Mouse (Mus musculus) lung, postnatal 25 days (tissue): ENCODE measurements around the gene Ttll6.

Experiments
- DNase-seq: peaks from one replicate; pipeline ENCODE4 v3.0.0; 2022; ENCODE audit warnings: low spot score

Ttll6 gene

DNA sequence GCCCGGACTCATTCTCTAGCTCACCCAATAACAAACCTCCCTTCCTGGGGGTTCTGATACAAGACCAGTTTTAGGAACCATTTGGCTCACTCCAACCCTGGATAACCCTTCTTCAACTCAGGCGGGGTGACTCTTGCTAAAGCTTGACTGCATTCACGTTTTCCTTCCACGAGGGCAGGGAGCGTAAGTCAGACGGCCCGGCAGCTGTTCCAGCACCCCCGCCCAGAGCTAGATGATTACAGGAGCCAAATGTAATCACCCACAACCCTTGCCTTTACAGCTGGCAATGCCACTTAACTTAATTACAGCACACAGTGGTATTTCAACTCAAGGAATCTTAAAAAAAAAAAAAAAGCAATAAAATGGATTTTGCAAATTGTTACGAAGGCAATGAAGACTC is 34.5 kb downstream of the Ttll6 start:
- no peak for DNase-seq

DNA sequence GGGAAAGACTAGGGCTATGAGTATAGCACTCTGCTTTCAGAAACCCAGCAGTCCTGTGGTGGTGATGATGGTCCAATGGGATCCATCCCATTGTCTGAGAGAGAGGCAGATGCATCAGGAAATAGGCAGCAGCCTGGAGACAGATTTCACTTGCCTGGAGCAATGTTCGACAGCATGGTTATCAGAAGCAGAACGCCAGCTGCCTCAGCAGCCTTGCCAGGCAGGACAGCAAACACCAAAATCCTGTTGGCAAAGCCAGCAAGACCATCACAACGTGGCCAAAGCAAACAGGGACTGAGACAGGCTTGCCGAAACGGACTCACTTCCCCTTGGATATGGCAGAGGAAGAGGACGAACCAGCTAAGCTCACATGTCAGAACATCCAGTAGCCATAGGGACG is 35.4 kb downstream of the Ttll6 start:
- no peak for DNase-seq

DNA sequence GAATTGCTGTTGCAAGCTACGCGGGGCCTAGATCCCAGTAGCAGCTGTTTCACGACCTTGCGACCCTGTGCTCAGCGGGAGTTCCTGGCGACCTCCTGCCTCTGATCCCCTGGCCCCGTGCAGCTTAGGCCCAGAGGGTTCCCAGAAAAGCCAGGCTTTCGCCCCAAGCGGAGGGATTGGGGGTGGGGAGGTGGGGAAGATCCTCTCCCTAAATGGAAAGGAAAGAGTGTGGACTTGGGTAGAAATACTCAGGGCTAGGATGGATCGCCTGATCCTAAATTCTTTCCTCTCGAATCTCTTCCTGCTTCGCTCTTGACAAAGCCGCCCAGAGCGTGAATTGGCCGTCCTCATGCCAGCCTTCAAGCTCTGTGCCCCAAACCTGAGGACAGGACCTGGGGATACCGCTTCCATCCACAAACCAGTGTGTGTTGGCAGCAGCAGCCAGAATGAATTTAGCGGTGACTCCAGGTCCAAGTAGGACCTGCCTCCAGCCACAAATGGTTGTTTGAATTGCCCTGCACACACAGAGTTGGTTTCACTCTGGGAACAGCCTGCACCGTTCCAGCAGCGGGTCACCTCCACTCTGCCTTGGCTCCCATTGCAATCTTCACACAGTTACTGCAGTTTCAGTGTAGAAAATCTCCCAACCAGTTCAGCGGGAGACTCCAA is 37.3 kb downstream of the Ttll6 start:
- no peak for DNase-seq

DNA sequence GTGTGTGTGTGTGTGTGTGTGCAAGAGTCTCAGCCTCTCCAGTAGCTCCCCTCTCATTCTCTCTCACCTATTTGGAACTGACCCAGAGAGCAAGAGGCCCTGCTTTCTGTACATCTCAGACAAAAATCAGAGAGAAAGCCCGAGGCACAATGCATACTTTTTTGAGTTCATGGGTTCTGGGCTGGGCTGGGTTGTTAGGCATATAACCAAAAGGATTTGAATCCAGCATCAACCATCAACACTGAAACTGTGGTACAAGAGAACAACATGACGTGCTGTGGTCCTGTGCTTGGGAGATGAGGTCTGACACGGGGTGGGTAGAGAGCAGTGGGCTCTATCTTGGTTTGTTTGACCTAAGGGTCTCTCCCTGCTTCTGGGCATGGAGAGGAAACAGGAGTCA is 38.0 kb downstream of the Ttll6 start:
- DNase-seq = no peak

DNA sequence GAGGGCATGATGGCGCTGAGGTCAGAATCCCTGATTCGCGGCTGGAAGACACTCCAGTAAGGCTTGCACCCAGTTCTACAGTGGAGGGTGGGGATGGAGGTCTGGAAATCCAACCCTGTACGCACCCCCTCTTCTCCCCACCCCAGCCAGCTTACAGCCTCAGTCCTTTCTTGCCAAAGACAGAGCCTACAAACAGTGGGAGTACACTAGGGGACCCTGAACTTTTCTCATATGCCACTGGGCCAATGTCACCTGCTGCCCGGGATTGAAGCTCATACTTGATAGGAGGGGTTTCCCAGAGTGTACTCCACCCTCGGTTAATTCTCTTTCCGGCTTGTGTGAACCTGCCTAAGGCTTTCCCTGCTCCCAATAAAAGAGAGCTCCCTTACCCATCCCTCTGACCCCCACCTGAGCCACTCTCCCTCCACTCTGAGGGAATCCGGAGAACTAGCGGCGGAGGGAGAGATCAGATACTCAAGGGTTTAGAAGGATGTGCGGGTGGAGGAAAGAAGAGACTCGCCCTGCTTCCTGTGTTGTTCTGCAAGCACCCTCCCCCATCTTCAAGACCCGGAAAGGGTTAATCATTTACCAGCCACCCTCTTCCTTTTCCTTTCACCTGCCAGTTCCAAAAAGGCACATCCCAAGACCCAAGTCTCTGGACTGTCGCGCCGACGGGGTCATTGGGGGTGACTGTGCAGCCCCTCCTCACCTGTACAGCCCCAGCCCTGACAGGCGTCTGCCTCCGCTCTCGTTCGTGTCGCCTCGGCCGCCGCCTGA is 39.1 kb downstream of the Ttll6 start:
- no peak for DNase-seq

DNA sequence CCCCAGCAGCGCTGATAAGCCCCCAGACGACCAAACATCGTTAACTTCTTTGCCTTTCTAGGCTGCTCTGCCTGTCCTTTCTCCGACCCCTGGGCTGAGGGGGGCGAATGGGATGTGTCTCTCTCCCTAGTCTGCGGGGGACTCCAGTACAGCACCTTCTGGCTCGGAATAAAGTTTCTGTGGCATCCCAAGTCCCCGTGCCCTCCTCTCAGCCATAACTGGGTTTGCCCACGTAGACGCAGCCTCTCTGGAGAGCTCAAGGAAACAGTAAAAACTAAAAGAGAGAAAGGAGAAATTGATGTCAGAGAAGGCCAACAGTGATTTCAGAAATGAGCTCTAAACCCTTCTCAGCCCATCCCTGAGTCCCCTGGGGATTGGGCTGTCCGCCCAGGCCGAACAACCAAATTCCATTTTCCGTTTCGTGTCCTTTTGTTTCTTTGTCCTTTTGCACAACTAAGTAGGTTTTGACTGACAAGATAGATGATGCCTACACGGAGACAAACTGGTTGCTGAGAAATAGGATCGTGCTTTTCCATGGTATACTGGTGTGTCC is 39.8 kb downstream of the Ttll6 start:
- DNase-seq = no peak

DNA sequence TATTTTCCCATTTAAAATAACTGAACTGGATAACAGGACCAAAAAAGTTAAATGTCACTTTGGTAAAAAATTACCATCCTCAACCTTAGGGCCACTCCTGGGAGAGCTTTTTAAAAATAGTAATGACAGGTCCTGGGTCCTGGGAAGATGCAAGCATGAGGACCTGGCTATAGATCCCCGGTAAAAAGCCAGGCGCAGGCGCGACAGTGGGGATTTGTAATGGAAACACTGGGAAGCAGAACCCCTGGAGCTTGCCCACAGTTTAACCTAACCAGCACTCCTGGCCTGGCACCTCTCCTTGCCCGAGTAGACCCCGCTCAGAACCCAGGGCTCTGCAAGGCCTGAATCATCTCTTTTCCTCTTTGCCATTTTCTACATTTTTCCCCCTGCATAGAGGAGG is 41.3 kb downstream of the Ttll6 start:
- no peak for DNase-seq

DNA sequence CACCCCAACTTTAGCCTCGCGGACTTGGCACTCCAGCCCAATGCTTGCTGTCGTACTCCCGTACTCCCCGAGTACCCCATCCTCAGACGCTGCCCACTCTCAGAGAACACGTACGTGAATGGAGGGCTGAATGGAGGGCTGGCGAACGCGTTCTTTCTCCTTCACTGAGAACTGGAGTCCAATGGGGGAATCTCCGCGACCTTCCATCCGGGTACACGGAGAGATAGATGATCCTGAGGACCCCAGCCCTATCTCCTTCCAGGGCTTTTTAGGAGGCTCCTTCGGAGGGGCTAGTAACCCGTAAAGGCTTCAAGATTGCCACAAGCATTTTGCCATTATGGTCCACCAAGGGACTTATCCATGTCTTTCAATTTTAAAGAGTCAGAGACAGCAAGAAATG is 41.9 kb downstream of the Ttll6 start:
- DNase-seq = no peak

DNA sequence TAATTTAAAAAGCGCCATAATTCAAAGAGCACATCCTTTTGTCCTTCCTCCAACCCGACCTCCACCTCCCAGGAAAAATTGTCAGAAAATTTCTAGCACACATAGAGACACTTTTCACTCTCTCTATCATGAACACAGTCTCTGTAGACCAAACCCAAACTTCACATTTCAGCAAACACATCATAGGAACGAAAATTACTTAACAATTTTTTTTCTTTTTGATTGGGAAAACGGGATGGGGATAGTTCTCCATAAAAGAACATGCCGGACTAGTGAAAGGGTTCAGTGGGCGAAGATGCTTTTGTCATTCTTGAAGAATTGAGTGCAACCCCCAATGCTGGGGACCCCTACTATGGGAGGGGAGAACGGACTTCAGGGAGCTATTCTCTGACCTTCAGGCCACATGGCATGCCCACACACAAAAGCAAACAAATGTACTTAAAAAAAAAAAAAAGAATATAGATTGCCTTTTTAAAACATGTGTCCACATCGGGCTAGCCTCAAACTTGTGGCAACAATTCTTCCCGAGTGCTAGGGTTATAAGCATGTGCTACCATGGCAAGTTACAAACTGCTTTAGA is 42.5 kb downstream of the Ttll6 start:
- no peak for DNase-seq

DNA sequence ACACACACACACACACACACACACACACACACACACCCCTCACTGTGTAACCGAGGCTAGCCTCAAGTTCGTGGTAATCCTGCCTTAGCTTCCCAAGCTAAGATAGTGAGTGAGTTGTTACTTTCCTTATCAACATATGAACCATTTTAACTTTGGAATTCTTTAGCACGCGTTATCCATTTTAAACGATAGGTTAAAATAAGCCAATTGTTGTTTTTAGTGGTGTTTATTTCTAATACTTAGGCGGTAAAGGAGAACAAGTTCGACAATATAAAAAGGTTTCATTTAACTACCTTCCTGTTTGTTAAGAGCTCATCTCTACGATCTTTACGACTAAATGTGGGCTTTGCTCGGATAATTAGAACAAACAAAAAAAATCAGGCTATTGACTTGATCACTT is 43.3 kb downstream of the Ttll6 start:
- no peak for DNase-seq

DNA sequence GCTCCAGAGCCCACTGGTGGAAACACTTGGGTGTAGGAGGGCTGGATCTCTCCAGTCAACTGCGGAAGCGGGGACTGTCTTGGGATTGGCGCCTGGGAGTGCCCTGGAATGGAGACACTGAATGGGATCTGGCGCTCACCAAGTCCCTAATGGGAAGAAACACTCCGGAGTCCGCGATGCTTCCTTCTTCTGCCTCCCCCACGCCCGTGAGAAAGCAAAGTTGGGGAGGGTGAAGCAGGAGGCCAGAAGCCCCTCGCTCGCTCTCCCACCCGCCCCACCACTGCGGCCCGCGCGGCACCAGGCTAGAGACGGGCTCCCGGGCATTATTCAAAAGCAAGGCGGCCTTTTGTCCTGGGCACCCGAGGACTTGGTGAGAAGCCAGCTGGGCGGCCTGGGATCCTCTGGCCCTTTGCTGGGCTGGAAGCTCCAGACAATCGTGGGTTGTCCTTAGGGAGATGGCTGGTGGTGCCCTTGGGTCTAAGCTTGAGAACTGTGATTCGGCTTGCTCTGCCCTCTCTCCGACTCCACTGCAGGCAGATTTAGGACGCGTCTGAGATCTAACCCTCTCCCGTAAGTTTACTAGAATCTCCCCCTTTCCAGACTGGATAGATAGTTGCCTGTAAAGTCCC is 44.1 kb downstream of the Ttll6 start:
- DNase-seq = no peak

DNA sequence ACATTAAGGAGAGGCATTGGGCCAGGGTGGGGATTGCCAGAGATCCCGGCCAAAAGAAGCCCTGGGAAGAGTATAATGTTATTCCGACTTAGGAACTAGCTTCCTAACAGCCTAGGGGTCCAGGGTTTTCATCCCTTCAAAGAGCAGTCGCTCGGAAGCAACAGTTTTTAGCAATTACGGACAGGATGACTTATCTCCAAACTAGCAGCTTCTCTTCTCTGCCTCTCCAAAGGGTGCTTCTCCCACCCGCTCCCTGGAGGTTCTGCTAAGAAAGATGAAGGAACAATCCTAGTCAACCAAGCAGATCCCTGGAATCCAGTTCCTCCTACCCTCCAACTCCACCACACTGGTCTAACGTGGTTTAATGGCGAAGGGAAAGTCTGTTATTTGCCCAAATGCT is 44.8 kb downstream of the Ttll6 start:
- no peak for DNase-seq

DNA sequence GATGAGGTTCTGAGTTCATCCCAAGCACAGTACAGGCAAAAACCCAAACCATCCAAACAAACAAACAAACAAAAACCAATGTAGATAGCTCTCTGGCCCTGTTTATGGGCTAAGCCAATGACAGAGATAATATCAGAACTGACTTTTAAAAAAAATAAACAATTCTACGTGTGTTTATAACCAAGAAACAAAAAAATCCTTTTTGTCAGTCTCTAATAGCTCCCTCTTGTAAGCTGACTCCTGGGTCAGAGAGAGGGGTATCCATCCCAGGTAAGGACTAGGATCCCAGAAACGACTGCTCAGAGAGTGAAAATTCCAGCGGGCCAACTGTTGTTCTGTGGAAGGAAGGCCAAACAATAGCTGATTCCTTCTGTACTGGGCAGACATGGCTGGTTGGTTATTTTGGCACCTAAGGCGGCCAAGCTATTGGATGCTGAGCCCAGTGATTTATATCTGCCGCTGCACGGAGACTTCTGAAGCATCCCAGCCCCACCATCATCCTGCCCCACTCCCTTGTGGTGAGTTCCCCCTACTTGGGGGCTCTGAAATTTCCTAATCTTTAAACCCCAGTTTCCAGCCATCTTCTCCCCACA is 45.4 kb downstream of the Ttll6 start:
- DNase-seq = no peak

DNA sequence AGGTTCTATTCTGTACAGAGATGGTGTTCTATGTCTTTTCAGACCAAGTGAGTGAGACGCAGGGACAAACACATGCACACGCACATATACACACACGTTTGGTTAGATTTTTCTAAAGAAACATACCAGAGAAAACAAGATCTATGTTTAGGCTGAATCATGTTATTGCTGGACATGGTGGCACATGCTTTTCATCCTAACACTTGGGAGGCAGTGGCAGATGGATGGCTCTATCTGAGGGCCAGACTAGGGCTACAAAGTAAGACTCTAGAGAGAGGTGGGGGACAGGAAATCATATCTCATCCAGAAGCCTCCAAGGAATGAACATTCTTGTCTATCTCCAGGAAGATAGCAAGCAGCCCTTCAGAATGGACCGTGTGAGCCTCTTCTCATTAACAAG is 47.5 kb downstream of the Ttll6 start:
- DNase-seq = no peak

DNA sequence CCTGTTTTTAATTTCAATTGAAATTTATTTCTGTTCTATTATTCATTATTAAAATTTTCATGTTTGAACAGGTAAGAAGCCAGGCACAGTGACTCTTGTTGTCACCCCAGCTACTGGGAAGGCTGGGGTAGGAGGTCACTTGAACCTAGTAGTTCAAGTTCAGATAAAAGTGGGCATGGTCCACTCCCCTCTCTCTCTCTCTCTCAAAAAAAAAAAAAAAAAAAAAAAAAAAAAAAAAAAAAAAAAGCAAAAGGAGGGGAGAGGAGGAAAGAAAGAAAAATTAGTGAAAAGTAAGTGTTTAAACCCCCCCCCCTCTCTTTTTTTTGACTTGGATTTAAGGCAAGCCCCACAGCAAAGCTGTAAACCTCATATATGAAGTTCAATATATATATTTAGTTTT is 50.6 kb downstream of the Ttll6 start:
- no peak for DNase-seq

DNA sequence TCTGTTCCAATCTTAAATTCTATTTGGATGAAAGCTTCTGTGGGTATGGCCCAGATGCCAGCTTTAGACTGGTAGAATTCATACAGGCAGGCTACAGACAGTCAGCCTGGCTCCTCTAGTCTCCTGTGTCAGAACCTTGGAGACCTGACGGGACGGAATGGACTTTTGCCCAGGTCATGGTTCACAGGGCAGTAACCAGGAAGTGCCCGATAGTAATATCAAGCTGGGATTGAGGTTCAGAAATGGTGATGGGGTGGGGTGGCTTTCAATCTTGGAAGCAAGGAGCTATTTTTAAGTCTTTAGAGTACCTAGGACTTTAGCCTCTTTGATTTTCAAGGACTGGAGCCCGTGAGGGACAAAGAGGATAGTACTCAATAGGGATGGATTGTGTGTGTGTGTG is 53.7 kb downstream of the Ttll6 start:
- no peak for DNase-seq

DNA sequence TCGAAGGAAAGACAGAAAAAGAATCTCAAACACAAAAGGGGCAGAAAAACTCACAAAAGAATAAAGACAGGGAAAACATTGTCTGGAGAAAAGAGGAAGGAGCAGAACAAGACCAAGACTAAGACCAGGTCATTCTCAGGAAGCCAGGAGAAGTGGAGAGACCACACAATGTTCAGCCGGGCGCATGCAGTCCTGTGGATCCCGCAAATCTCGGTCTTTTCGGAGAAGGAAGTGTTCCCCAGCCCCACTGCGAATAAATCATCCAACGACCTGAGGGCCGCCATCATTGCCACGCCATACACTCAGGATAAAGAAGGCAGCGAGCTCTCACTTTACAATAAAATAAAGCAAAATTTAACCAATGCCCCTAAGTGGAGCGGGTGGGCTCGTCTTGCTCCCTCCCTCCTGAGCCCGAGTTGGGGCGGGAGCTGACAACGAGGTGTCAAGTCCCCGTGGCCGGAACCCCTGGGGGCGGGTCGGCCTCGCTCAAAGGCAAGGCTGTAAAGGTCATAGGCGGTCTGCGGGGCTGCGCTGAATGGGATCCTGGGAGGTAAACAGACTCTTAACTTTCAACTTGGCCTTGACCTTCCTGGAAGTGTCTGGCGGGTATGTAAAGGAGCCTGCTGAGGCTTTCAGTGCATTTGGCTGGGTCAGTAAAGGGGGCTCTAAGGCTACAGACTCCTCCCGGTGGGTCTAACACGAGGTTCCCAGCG is 56.4 kb downstream of the Ttll6 start:
- DNase-seq = no peak

DNA sequence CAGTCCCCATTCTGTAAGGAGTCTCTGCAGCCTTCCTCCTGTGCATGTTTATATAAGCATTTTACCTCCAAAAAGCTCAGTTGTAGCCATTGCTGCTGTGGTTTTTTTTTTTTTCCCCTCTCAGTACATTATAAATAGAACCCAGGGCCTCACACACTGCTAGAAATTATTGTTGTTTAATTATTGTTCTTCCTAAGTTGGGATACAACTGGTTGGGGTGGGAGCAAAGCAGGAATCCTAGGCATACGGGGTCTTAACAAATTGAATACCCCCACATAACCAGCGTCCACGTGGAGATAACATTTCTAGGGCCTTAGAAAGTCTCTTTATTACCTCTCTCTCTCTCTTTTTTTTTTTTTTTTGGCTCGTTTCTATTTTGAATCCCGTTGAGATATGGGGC is 57.5 kb downstream of the Ttll6 start:
- DNase-seq = no peak

DNA sequence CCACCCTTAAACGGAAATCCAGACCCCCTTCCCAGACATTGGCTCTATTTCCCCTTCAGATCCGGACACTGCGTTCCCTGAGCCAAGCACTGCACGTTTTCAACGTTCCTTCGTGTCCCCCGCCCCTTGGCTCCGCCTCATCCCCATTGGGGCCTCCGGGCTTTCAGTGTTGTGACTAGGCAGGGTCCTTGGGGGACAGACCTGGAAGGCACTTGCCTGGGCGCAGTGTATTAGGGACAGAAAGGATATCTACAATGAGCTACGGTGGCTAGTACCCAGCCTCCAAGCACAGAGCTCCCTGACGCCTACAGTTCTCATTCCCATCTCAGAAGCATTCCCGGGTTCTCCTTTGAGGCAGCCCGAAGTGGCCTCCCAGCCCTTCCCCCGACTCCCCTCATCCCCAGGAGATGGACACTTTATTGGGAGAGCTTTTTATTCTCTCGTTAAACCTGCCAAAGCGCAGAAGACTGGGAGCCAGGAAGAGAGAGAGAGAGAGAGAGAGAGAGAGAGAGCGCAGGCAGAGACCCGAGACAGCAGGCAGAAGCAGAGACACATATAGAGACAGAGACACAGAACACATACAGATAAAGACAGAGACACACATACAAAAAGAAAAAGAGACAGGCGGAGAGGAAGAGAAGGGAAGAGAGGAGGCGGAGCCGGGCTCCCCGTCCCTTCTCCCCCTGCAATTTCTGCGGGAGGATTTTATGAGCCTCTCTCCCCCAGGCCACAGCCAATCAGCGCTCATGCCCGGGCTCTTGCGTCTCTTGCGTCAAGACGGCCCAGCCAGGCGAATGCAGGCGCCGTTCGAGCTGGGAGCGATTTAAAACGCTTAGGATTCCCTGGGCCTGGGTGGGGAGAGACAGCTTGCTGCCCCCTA is 60.2 kb downstream of the Ttll6 start, which contains the start of gene Hoxb13:
TSS of gene Hoxb13 (plus strand) at position 796 of the 880 bp plus-strand sequence.
- no peak for DNase-seq

DNA sequence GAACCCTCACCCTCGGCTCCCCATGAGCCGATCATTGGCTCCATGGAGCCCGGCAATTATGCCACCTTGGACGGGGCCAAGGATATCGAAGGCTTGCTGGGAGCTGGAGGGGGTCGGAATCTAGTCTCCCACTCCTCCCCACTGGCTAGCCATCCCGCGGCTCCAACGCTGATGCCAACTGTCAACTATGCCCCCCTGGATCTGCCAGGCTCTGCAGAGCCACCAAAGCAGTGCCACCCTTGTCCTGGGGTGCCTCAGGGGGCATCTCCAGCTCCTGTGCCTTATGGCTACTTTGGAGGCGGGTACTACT is 60.8 kb downstream of the Ttll6 start:
- DNase-seq = no peak
